Comparison of ENCODE assay signal across 9 mouse cellular contexts in the genomic region with DNA sequence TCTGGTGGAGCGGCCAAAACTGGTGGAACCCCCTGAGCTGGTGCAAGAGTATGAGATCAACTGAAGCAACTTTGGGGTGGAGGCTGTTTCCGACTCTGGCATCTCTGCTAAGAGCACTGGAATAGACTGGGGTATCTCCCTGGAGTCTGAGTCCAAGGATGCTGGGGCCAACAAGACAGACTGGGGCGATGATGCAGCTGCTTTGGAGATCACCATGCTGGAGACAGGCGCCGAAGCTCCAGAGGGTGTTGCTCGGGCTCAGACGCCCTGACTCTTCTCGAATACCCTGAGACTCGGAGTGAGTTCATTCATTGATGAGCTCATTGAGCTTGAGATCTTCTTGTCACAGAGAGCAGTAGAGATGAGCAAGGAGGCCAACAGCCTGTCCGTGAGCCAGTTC.
"Had no signal": no experiment of that assay in that cellular context is flagged by ENCODE, and none has a peak within 500 bp of the region (broad histone marks: within the 10 kb centered on the region; RNA-seq: fewer than 3 reads in every experiment).

No protein-coding gene starts in this region.

- DNase-seq: liver, postnatal 0 days; lung, adult 2 months; lung, postnatal 14 days; lung, postnatal 36 days; right cerebral cortex, postnatal 14 days; spleen, adult 18-20 months; thymus, adult 18-20 months; thymus, postnatal 14 days; thymus, postnatal 36 days had no signal
